Mouse (Mus musculus): ENCODE measurements around the gene Ccne1.

The Ccne1 gene

GRCm38 (mm10) chr7:38059636-38060330 is 47.6 kb downstream of the Ccne1 start:
- no peak for ATAC-seq (ENCODE audit: insufficient number of reproducible peaks, low FRiP score, low TSS enrichment)

GRCm38 (mm10) chr7:38059096-38059495 is 48.2 kb downstream of the Ccne1 start:
- ATAC-seq (ENCODE audit: insufficient number of reproducible peaks, low FRiP score, low TSS enrichment) = no peak

GRCm38 (mm10) chr7:38055996-38056395 is 51.3 kb downstream of the Ccne1 start:
- no peak for ATAC-seq (ENCODE audit: insufficient number of reproducible peaks, low FRiP score, low TSS enrichment)

- ATAC-seq (ENCODE audit: insufficient number of reproducible peaks, low FRiP score, low TSS enrichment) = no peak
Measured at GRCm38 (mm10) chr7:38054246-38054645, 53.1 kb downstream of the Ccne1 start.

Measured in cerebellum, adult (tissue).